Mouse (Mus musculus): ENCODE data around the gene Selenov.

DNA sequence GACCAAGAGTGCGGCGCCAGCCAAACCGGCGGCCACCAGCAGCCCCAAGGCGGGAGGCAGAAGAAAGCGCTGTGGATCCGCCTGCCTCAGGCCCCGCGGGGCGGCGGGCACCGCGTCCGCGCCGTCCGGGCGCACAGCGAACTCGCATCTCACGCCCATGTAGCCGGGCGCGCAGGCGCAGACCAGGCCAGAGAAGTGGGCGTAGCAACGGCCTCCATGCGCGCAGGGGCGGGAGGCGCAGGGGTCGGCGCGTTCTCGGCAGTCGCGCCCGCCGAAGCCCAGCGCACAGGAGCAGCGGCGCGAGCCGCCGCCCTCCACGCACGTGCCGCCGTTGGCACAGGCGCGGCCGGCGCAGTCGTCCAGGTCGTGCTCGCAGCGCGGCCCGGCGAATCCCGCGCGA lies 3.5 kb upstream of the Selenov start:
- TF ChIP-seq CTCF (IDR thresholded peaks at IDR 0.05; ENCODE audit: borderline replicate concordance, control insufficient read depth, extremely low read depth, insufficient read depth, low read length, poor library complexity) (no peak), POLR2A (IDR thresholded peaks at IDR 0.05; ENCODE audit: control insufficient read depth, extremely low read depth, insufficient read depth, low read length, poor library complexity) (no peak)

Measured in thymus, adult 2 months (tissue).